Mouse (Mus musculus): ENCODE measurements around the gene Csrnp3.

Csrnp3 gene

DNA sequence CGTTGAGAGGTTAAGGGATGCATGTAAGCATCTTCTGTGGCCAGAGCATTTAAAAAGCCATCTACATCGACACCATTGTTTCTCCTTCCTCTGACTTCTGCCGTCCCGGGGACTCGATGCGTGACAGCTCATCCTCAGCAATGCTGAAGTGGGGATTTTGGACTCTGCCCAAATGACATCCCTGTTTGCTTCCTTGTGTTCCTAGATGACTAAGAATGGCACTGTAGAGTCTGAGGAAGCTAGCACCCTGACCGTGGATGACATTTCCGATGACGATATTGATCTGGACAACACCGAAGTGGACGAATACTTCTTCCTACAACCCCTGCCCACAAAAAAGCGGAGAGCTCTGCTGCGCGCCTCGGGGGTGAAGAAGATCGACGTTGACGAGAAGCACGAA is 173.7 kb downstream of the Csrnp3 start:
- no peak for DNase-seq (ENCODE audit: low spot score in 2 of 2)

DNA sequence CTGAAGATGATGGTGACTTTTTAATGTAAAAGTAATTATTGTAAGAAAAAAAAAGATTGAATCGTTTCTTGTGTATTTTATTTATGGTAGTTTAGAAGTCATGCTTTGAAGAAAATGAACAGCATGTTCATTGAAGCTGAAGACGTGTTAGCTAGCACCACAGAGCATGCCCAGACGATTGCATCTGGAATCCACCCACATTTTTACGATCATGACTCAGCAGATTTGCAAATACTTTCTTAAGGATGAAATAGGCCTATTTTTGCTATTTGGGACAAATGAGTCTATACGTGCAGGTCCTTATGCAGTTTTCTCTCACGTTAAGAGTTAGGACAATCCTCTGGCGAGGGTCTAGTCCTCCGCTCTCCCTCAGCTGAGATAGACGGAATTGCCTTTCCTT is 177.9 kb downstream of the Csrnp3 start:
- no peak for DNase-seq (ENCODE audit: low spot score in 2 of 2)

- DNase-seq (ENCODE audit: low spot score in 2 of 2): no peak
Observed at GRCm38 (mm10) chr2:66024837-66025236, 179.3 kb downstream of the Csrnp3 start.

GRCm38 (mm10) chr2:66028812-66029211 is 183.2 kb downstream of the Csrnp3 start:
- DNase-seq (ENCODE audit: low spot score in 2 of 2): no peak

DNA sequence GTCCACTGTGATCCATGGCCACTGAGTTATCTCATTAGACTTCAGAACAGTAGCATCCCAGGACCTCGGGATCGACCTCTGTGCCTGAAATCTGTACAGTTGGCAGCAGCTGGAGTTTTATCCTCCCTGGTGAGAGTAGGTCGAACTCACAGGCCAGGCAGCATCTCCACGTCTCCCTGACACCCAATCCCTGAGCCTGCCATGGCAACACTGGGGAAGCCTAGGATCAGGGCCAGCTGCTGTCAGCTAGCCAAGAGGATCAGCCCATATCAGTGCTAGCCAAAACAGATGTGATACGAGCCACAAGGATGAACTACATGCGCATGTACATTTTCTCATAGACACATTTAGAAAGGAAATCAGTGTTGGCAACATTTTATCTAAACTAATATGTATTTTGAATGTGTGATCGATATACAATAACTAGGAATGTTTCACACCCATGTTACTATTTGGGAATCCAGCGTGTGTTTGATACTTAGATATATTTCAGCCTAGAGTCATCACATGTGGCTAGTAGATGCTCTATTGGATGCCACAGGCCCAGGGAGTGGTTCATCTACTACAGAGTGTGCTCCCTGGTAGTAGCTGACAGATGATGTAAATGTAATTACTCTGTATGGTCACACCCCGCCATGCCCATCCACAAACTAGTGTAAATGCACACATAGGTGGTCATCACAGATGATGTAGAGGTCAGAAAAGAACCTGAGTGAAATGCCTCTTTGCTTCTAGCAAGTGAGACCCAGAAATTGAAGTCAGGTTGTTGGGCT is 189.5 kb downstream of the Csrnp3 start:
- no peak for DNase-seq (ENCODE audit: low spot score in 2 of 2)

GRCm38 (mm10) chr2:66040611-66041010 is 195.0 kb downstream of the Csrnp3 start:
- DNase-seq (ENCODE audit: low spot score in 2 of 2): no peak

- DNase-seq (ENCODE audit: low spot score in 2 of 2): no peak
Observed at GRCm38 (mm10) chr2:66041203-66041916, 195.8 kb downstream of the Csrnp3 start.

DNA sequence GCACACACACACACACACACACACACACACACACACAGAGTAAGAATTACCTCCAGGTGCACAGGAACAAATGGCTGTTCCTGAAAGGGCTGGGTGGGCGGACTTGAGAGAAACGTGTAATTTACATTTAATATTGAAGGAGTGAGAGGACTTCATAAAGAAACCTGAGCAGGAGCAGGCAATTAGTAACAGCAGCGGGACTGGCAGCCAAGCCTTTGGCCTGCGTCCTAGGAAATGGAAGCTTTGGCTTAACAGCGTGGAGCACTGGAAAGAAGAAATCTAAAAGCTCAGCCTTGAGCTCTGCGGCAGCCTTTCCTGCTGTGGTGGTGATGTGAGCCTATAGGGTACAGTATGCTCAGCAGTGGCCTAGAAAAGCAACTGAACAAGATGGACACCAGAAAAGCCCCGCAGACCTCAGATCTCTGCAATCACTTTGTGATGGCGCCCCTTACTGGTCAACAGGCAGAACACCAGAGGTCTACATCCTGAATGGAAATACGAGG is 196.4 kb downstream of the Csrnp3 start:
- peak in 1 of 2 experiments; percentile 47 for DNase-seq (ENCODE audit: low spot score in 2 of 2)

DNA sequence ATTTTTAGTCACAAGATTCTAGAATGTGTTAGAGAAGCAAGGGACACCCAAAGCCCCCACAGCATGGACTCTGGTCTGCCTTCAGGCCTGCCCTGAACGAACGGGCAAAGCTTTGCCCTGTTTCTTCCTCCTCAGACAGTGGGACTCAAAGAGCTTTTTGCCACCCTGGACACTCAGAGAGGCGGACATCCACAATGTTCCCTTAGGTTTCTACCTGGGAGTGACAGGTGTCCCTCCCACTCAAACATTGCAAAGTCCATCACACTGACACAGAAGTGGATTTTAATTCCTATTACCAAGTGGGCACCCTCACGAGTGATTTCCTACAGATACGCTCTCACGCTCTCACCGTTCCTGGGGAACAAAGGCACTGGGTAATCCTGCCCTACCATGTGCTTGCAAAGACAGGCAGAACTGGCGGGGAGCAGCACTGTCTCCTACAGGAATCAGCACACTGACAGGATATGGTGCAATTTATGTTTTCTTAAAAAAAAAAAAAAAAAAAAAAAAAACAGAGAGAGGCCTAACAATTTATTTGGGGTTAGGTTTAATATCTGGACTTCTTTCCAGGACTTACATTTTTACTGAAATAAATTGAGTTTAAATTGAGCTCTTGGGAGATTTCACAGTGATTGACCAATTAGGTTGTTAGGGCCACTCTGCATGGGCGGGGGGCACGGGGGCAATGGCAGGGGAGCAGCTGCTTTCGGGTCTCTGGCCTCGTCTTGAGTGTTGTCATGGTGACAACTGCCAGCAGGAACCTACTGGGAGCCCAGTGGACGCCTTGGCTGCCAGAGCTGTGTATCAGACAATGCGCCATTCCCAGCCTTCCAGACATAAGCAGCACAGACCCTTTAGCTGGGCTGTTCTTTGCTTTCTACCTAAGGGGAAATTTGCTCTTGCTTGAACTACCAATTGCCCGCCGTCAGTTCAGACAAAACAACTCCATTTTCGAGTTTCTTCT is 198.2 kb downstream of the Csrnp3 start:
- DNase-seq (ENCODE audit: low spot score in 2 of 2): no peak

DNA sequence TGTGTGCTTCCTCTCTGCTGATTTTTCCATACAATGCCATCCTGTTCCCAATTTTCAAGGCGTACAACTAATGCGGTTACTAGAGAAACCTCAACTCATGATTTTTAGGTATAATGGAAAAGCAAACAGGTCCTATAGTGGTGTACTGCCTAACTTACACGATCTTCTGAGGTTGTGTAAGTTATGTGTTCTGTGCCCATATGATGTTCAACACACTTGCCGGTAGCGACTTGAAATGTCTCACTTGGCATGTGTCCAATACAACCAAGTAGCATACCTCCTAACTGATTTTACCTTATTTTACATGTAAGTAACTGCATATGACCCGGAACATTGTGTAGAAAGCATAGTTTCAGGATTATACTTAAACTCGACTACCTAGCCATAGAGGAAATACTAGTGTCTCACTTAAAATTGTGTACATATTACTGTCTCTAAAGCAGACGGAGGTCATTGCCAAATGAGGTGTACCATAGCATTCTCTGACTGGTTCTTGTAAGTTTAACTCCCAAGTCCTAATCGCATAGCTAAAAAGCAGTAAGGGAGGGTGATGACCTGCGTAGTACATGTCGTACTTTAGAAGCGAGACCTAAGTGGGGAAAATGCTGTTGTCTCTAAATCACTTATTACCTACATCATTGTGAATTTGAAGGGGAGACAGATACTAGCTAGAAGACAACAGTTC is 199.0 kb downstream of the Csrnp3 start:
- no peak for DNase-seq (ENCODE audit: low spot score in 2 of 2)

GRCm38 (mm10) chr2:66063291-66063690 is 217.7 kb downstream of the Csrnp3 start:
- DNase-seq (ENCODE audit: low spot score in 2 of 2): no peak

- no peak for DNase-seq (ENCODE audit: low spot score in 2 of 2)
Observed at GRCm38 (mm10) chr2:66069454-66069853, 223.9 kb downstream of the Csrnp3 start.

DNA sequence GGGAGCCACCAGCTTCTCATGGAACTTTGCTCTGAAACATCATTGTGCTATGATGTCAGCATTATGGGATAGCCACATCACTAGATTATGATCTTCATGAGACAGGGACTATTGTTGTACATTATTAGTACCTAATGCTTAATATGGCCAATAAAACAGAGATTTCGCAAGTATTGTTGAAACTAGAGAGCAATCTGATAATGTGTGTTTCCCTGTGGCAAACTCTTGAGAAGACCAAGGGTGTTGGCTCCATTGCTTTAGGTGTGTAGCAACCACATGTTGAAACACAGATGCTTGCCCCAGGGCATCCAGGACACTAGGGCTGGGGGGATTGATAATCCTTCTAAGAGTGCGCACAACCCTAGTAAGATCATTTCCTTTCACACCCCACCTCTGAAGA is 235.2 kb downstream of the Csrnp3 start:
- DNase-seq (ENCODE audit: low spot score in 2 of 2): no peak

All from frontal cortex, postnatal 25 days (tissue).